Mouse (Mus musculus) midbrain, embryonic 11.5 days (tissue): ENCODE data around the gene Ppm1b. TPM values are rescaled to one million over a fixed set of nuclear protein-coding genes. Genes with fewer than 3 reads are reported as not detected.
"Not testable (repeated sequence)": the region's sequence is repeated elsewhere in the genome, so short reads cannot be mapped to it uniquely, and the experiment has no call there.

ENCODE experiments used
- ATAC-seq: fragments of 200-750 bp; cut with Nextera tagmentation; 2 replicates; pipeline ENCODE4 v1.8.0; 2017; ENCODE audit warnings: moderate TSS enrichment, moderate library complexity; ENCODE audit not compliant: low FRiP score
- DNase-seq: peaks from one replicate; pipeline ENCODE4 v3.0.0; 2015; ENCODE audit warnings: low spot score; ENCODE audit errors: missing footprints
- H3K27ac ChIP-seq: fragments of 300-500 bp; sonication (generic); 2 replicates; pipeline ENCODE4 v1.5.1; 2014; ENCODE audit warnings: low read depth, low read length
- H3K27me3 ChIP-seq: fragments of 300-500 bp; sonication (generic); 2 replicates; pipeline ENCODE4 v1.6.1; 2014; ENCODE audit warnings: mild to moderate bottlenecking, low read length, moderate library complexity, mixed read lengths; ENCODE audit not compliant: control insufficient read depth, insufficient read depth
- H3K36me3 ChIP-seq: fragments of 300-500 bp; sonication (generic); 2 replicates; pipeline ENCODE4 v1.6.1; 2014; ENCODE audit warnings: mild to moderate bottlenecking, low read length, moderate library complexity, mixed read lengths; ENCODE audit not compliant: control insufficient read depth, insufficient read depth
- H3K4me1 ChIP-seq: fragments of 300-500 bp; sonication (generic); 2 replicates; pipeline ENCODE4 v1.6.1; 2014; ENCODE audit warnings: low read length; ENCODE audit not compliant: control insufficient read depth, insufficient read depth
- H3K4me2 ChIP-seq: fragments of 300-500 bp; sonication (generic); 2 replicates; pipeline ENCODE4 v1.6.1; 2014; ENCODE audit warnings: mild to moderate bottlenecking, moderate library complexity
- H3K4me3 ChIP-seq: fragments of 300-500 bp; sonication (generic); 2 replicates; pipeline ENCODE4 v1.5.1; 2014; ENCODE audit warnings: low read depth, low read length
- H3K9ac ChIP-seq: fragments of 300-500 bp; sonication (generic); 2 replicates; pipeline ENCODE4 v1.6.1; 2014; ENCODE audit warnings: low read length
- H3K9me3 ChIP-seq: fragments of 300-500 bp; sonication (generic); 2 replicates; pipeline ENCODE4 v1.6.1; 2016; ENCODE audit warnings: low read length; ENCODE audit not compliant: control insufficient read depth
- WGBS: fragments of 180-500 bp; shearing (Covaris S2); extraction: QIAGEN DNeasy Blood & Tissue Kit; methylation state at CpG from one replicate; pipeline ENCODE4 v1.1.7; 2014; 5-methylcytosine and 5-hydroxymethylcytosine counted together
- polyA plus RNA-seq: library from polyadenylated mRNA; unstranded; fragments of >200 nt; fragmentation: Nextera tagmentation; extraction: Ambion mirVana; gene quantifications from 2 replicates; pipeline ENCODE4 v1.2.1, GENCODE M21; 2014

Ppm1b gene
- 99.3 and 102 TPM in 2 replicates for polyA plus RNA-seq

- Histone ChIP-seq H3K9ac (peak within 1 kb of the TSS; percentile 63), H3K27ac (peak within 1 kb of the TSS; percentile 81), H3K9me3 (no peaks in the 10 kb centered on the region), H3K36me3 (no peaks in the 10 kb centered on the region), H3K4me3 (peak within 1 kb of the TSS; percentile 98), H3K4me1 (peaks cover 17% of the 10 kb centered on the region), H3K27me3 (no peaks in the 10 kb centered on the region), H3K4me2 (peak within 1 kb of the TSS; percentile 79)
- 32% methylated on average over 9 of the region's 9 CpGs for WGBS
- peak; percentile 86 for DNase-seq
- no peak for ATAC-seq
Measured at GRCm38 (mm10) chr17:84956441-84956840, at the start of gene Ppm1b. TSS of gene Ppm1b (plus strand) at chr17:84956741.

DNA sequence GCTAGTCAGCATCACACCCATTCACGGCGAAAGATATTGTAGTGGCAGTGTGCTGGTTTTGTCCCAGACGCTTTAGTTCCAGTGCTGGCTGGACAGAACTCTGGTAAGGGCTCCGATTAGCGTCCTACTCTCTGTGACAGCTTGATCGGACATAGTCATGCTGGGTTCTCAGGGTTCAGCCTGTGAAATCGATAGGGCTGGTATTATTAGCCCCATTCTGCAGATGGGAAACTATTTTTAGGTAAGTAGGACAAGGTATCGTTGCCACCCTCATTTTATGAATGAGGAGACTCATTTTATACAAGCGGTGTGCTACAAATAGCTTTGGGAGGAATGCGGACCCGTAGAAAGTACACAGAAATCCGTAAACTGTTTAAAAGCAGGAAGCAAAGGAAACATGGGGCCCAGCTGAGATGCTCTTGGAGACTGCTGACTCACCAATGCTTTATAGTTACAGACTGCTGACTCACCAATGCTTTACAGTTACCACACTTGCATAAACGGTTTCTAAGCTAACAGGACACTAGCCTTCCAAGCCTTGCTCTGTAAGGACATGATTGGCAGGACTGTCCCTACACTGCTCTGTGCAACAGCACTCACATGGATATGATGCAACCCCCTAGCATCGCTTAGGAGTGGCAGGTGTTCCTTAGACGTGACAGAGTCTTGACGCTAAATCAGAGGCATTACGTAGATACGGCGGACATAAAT, 34.7 kb upstream of the Ppm1b start:
- Histone ChIP-seq H3K36me3 (no peaks in the 10 kb centered on the region), H3K4me1 (no peaks in the 10 kb centered on the region), H3K9ac (no peak overlapping the region), H3K27me3 (no peaks in the 10 kb centered on the region), H3K9me3 (no peaks in the 10 kb centered on the region), H3K4me2 (no peak overlapping the region), H3K27ac (no peak overlapping the region), H3K4me3 (no peak overlapping the region)
- WGBS: 91% methylated on average over 19 of the region's 19 CpGs
- ATAC-seq (no peak), DNase-seq (no peak)

DNA sequence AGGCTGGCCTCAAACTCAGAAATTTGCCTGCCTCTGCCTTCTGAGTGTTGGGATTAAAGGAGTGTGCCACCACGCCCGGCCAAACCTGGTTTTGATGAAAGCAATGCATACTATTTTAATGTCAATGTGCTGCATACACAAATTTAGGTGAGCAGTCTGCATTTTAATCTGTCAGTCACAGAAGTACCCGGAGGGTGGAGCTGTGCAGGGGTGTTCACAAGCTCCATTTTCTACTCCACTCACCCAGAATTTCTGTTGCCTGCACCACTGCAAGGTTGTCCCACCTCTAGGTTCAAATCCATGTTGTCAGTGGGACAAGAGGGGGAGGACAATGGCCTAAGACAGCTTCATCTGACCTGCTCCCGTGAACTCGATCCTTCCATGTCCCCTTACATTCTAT, 31.8 kb upstream of the Ppm1b start:
- 88% methylated on average over 5 of the region's 5 CpGs for WGBS
- no peaks in the 10 kb centered on the region for H3K9me3 ChIP-seq
- ATAC-seq (no peak), DNase-seq (no peak)
- no peaks in the 10 kb centered on the region for H3K4me1 ChIP-seq
- H3K27ac ChIP-seq: no peak overlapping the region
- H3K4me3 ChIP-seq: no peak overlapping the region
- H3K36me3 ChIP-seq: no peaks in the 10 kb centered on the region
- no peak overlapping the region for H3K9ac ChIP-seq
- H3K27me3 ChIP-seq: no peaks in the 10 kb centered on the region
- H3K4me2 ChIP-seq: no peak overlapping the region

- H3K36me3 ChIP-seq: no peaks in the 10 kb centered on the region
- DNase-seq: no peak
- 31% methylated on average over 5 of the region's 5 CpGs for WGBS
- H3K9ac ChIP-seq: no peak overlapping the region
- no peak overlapping the region for H3K4me2 ChIP-seq
- ATAC-seq: no peak
- H3K4me3 ChIP-seq: no peak overlapping the region
- H3K27me3 ChIP-seq: no peaks in the 10 kb centered on the region
- H3K27ac ChIP-seq: no peak overlapping the region
- H3K4me1 ChIP-seq: no peaks in the 10 kb centered on the region
- H3K9me3 ChIP-seq: no peaks in the 10 kb centered on the region
Measured at GRCm38 (mm10) chr17:84926233-84926632, 30.3 kb upstream of the Ppm1b start.

- Histone ChIP-seq H3K27ac (no peak overlapping the region), H3K27me3 (no peaks in the 10 kb centered on the region), H3K36me3 (no peaks in the 10 kb centered on the region), H3K4me3 (no peak overlapping the region), H3K4me1 (no peaks in the 10 kb centered on the region), H3K9ac (no peak overlapping the region), H3K9me3 (no peaks in the 10 kb centered on the region), H3K4me2 (no peak overlapping the region)
- WGBS: 78% methylated on average over 5 of the region's 5 CpGs
- DNase-seq (no peak), ATAC-seq (no peak)
Measured at GRCm38 (mm10) chr17:84927580-84927979, 29.0 kb upstream of the Ppm1b start.

- no peaks in the 10 kb centered on the region for H3K4me1 ChIP-seq
- no peak for ATAC-seq
Measured at GRCm38 (mm10) chr17:84932943-84933342, 23.6 kb upstream of the Ppm1b start.

DNA sequence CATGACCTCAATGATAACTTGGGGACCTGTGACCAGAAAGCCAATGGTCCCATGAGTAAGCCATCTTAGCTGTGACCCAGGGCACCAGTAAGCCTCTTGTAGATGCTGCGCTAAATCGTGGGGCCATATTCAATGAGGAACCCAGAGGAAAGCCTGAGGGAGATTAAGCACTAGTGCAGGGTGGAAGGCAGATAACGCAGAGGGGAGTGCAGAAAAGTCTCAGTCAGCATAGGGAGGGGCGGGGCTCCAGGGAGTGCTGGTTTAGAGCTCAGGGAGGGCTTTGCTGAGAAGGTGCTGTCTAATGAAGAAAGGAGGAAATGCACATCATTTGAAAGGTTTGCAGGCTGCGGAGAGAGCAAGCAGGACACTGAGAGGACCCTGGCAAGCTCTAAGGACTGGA, 22.6 kb upstream of the Ppm1b start:
- no peak for ATAC-seq
- H3K27ac ChIP-seq: no peak overlapping the region
- DNase-seq: no peak
- H3K4me3 ChIP-seq: no peak overlapping the region
- 58% methylated on average over 5 of the region's 5 CpGs for WGBS
- H3K4me2 ChIP-seq: no peak overlapping the region
- H3K9ac ChIP-seq: no peak overlapping the region
- no peaks in the 10 kb centered on the region for H3K4me1 ChIP-seq
- no peaks in the 10 kb centered on the region for H3K36me3 ChIP-seq
- H3K9me3 ChIP-seq: 0 out of 2 replicates have a peak, but pooled peaks cover 3% of the 10 kb centered on the region
- H3K27me3 ChIP-seq: no peaks in the 10 kb centered on the region

More at GRCm38 (mm10) chr17:84932943-84933342, 23.6 kb upstream of the Ppm1b start:
- no peak overlapping the region for H3K27ac ChIP-seq
- no peaks in the 10 kb centered on the region for H3K27me3 ChIP-seq
- no peak overlapping the region for H3K9ac ChIP-seq
- H3K36me3 ChIP-seq: no peaks in the 10 kb centered on the region
- no peak overlapping the region for H3K4me2 ChIP-seq
- DNase-seq: no peak
- no peaks in the 10 kb centered on the region for H3K9me3 ChIP-seq
- WGBS: 89% methylated on average over 7 of the region's 7 CpGs
- H3K4me3 ChIP-seq: no peak overlapping the region

DNA sequence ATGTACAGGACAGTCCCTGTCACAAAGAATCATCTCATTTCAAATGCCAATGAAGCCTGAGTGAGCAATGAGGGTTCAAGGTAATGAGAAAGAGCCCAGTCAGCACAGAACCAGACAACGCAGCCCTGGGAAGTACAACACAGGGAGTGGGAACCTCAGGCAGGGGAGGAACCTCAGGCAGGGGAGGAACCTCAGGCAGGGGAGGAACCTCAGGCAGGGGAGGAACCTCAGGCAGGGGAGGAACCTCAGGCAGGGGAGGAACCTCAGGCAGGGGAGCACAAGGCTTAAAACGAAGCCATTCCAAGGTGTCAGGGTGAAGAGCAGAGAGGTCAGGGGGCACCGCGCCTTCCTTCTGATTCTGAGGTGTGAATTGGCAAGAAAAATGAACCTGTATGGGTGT, 20.9 kb upstream of the Ppm1b start:
- H3K27me3 ChIP-seq, H3K4me3 ChIP-seq, H3K9ac ChIP-seq, H3K36me3 ChIP-seq, H3K4me1 ChIP-seq, H3K4me2 ChIP-seq, H3K27ac ChIP-seq, ATAC-seq, H3K9me3 ChIP-seq, DNase-seq: not testable (repeated sequence)
- 67% methylated on average over 4 of the region's 4 CpGs for WGBS

DNA sequence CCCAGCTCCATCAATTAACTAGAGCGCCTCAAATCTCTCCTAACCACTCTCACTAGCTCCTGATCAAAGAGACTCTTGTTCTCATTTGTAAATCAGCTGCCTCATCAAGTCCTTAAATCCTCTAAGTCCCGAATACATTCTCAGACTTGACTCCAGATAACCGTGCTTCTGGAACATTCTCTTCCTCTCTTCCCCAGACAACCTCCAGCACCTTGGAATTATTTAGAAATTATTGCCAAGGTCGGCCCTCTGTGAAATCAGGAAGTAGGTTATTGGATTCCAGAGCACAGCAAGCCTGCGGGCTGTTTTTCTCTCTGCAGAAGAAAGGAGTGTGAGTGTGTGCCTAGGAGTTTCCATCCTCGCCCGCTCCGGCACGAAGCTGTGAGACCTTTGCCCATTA, 20.2 kb upstream of the Ppm1b start:
- Histone ChIP-seq H3K4me2 (no peak overlapping the region), H3K4me1 (no peaks in the 10 kb centered on the region), H3K4me3 (no peak overlapping the region), H3K9ac (no peak overlapping the region), H3K27me3 (no peaks in the 10 kb centered on the region), H3K36me3 (no peaks in the 10 kb centered on the region), H3K9me3 (0 out of 2 replicates have a peak, but pooled peaks cover 3% of the 10 kb centered on the region), H3K27ac (no peak overlapping the region)
- WGBS: 66% methylated on average over 9 of the region's 9 CpGs
- ATAC-seq (no peak), DNase-seq (peak; percentile 74)
